Mouse (Mus musculus) liver, embryonic 14.5 days (tissue): ENCODE data around the gene Pkmyt1. TPM values are rescaled to one million over a fixed set of nuclear protein-coding genes. Genes with fewer than 3 reads are reported as not detected.

ENCODE experiments used
- ATAC-seq: fragments of 200-750 bp; cut with Nextera tagmentation; 2 replicates; pipeline ENCODE4 v1.8.0; 2017; ENCODE audit warnings: moderate number of reproducible peaks, mild to moderate bottlenecking, moderate library complexity; ENCODE audit not compliant: insufficient read depth
- DNase-seq, 3 experiments: peaks; one replicate each; pipeline ENCODE4 v3.0.0-alpha.2; 2012 to 2013; ENCODE audit warnings: low read depth in 3 of 3, low spot score in 3 of 3
- H3K27ac ChIP-seq: fragments of 300-500 bp; sonication (generic); 2 replicates; pipeline ENCODE4 v1.5.1; 2014; ENCODE audit warnings: moderate library complexity, mild to moderate bottlenecking, control low read depth, inconsistent platforms
- H3K27me3 ChIP-seq: fragments of 300-500 bp; sonication (generic); 2 replicates; pipeline ENCODE4 v1.6.1; 2014; ENCODE audit warnings: mild to moderate bottlenecking, low read length, moderate library complexity; ENCODE audit not compliant: control insufficient read depth, insufficient read depth
- H3K36me3 ChIP-seq: fragments of 300-500 bp; sonication (generic); replicated peaks from 2 replicates; pipeline ENCODE4 v1.6.1; 2014; ENCODE audit warnings: low read depth; ENCODE audit not compliant: control insufficient read depth, insufficient read depth
- H3K4me1 ChIP-seq, 2 experiments: fragments of 200-500 bp in 1 of 2; fragments of 300-500 bp in 1 of 2; sonication (generic) in 1 of 2; replicated peaks; 2 replicates each; pipeline ENCODE4 v1.6.1; 2012 to 2014; ENCODE audit warnings: antibody characterized with exemption in 1 of 2, inconsistent platforms in 1 of 2, low read length in 1 of 2; ENCODE audit not compliant: control insufficient read depth in 2 of 2, insufficient read depth in 2 of 2
- H3K4me2 ChIP-seq: fragments of 300-500 bp; sonication (generic); 2 replicates; pipeline ENCODE4 v1.6.1; 2014; ENCODE audit warnings: low read depth, mild to moderate bottlenecking, control low read depth, moderate library complexity
- H3K4me3 ChIP-seq, 2 experiments: fragments of 200-500 bp in 1 of 2; fragments of 300-500 bp in 1 of 2; sonication (generic) in 1 of 2; 2 replicates each; pipeline ENCODE4 v1.5.1; 2012 to 2014; ENCODE audit warnings: low read depth in 2 of 2, low read length in 2 of 2, mild to moderate bottlenecking in 2 of 2, control low read depth in 1 of 2, inconsistent platforms in 1 of 2, moderate library complexity in 1 of 2; ENCODE audit not compliant: insufficient read depth in 1 of 2
- H3K9ac ChIP-seq: fragments of 300-500 bp; sonication (generic); replicated peaks from 2 replicates; pipeline ENCODE4 v1.6.1; 2014; ENCODE audit warnings: mild to moderate bottlenecking, control low read depth, moderate library complexity
- H3K9me3 ChIP-seq: fragments of 300-500 bp; sonication (generic); 2 replicates; pipeline ENCODE4 v1.6.1; 2016; ENCODE audit warnings: low read length, mixed read lengths; ENCODE audit not compliant: control insufficient read depth
- CTCF ChIP-seq: IDR thresholded peaks from 2 replicates; pipeline ENCODE4 v1.5.1; 2016; ENCODE audit warnings: antibody characterized with exemption, low read depth, control low read depth
- EP300 ChIP-seq: IDR thresholded peaks from 2 replicates; pipeline ENCODE4 v1.6.1; 2016; ENCODE audit warnings: antibody characterized with exemption, low read depth
- WGBS: fragments of 180-500 bp; shearing (Covaris S2); extraction: QIAGEN DNeasy Blood & Tissue Kit; methylation state at CpG from one replicate; pipeline ENCODE4 v1.1.7; 2014; ENCODE audit not compliant: insufficient replicate concordance; 5-methylcytosine and 5-hydroxymethylcytosine counted together
- polyA plus RNA-seq, 2 experiments: library from polyadenylated mRNA; depleted of rRNA in 1 of 2; stranded (reverse) in 1 of 2; unstranded in 1 of 2; fragments of >200 nt; fragmentation: Nextera tagmentation in 1 of 2; extraction: Ambion mirVana in 1 of 2; gene quantifications; 2 replicates each; pipeline versions ENCODE4 v1.2.1 to v1.2.3; 2012 to 2014

Pkmyt1 gene
- polyA plus RNA-seq, 2 experiments: 21.2 to 29.6 TPM

DNA sequence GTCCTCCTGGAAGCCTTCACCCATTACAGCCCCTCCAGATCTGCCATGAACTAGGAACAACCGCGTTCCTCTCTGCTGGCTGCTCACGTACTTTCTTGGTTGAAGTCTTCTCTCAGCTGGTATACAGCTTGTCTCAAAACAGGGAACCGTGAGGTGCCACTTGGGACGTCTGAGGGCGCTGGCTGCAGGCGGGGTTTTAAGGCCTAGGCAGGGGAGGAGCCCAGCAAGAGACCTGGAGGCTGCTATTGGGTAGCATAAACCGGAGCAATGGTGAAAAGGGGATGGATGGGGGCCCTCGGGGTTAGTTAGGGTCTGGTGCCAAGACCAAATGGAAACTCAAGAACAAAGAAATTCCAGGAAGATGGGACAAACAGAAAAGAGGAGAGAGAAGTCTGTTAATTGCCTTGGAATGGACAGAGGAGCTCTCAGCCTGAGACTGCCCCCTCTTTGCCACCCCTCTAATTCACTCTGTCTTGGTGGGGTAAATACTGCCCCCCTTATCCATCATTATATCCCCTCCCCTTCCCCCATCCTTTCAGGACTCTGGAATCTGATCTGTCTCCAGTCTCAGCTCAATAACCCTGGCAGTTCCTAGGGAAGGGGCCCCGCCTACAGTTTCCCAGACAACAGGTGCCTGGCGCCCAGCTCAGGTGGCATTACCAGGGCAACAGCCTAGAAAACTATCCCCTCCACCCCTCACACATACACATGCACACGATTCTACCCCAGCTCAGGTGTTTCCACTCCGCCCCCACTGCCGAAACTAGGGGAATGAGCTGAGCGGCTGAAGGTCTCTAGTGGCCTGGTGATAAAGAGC, 42.1 kb upstream of the Pkmyt1 start, which contains the start of gene Cldn9:
Gene Cldn9 (minus strand): TSS at position 171 of the 817 bp plus-strand sequence.
- DNase-seq: no peak
- H3K27me3 ChIP-seq: peaks cover 49% of the 10 kb centered on the region

DNA sequence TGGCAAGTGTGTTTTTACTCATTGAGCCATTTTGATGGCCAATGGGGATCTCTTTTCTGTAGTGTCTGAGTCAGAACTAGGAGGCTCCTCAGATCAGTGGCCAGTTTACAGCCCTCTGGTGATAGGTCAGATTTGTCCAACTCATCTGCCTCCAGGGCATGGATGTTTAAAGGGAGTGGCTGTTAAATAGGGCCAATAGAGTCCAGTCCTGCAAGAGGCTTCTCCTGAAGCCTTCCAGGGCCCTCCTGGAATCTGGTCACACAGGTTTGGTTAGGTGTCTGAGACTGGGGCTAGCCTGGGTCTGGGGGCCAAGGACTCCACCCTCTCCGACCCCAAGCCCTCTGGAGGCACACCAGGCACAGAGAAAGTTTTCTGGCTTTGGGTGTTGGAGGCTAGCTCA, 31.6 kb upstream of the Pkmyt1 start:
- Histone ChIP-seq H3K9ac (no peak overlapping the region), H3K4me2 (no peak overlapping the region), H3K36me3 (no peaks in the 10 kb centered on the region), H3K9me3 (no peaks in the 10 kb centered on the region), H3K27me3 (peaks cover 22% of the 10 kb centered on the region), H3K4me1 (no peaks in the 10 kb centered on the region), H3K4me3 (no peak overlapping the region), H3K27ac (no peak overlapping the region)
- no peak for ATAC-seq
- DNase-seq: no peak
- 25% methylated on average over 1 of the region's 1 CpGs for WGBS
- TF ChIP-seq EP300: no peak
- no peak for TF ChIP-seq CTCF

More for the DNA sequence above, 42.1 kb upstream of the Pkmyt1 start, which contains the start of gene Cldn9:
- H3K4me1 ChIP-seq: 0 out of 4 replicates have a peak, but pooled peaks cover 0 to 2% of the 10 kb centered on the region in 2 experiments
- H3K4me3 ChIP-seq: no peak within 1 kb of the TSS
- WGBS: 26% methylated on average over 15 of the region's 15 CpGs
- TF ChIP-seq CTCF: no peak
- no peak for TF ChIP-seq EP300
- H3K27ac ChIP-seq: no peak within 1 kb of the TSS
- H3K9me3 ChIP-seq: no peaks in the 10 kb centered on the region
- H3K4me2 ChIP-seq: no peak within 1 kb of the TSS
- no peak within 1 kb of the TSS for H3K9ac ChIP-seq
- no peak for ATAC-seq
- H3K36me3 ChIP-seq: no peaks in the 10 kb centered on the region

DNA sequence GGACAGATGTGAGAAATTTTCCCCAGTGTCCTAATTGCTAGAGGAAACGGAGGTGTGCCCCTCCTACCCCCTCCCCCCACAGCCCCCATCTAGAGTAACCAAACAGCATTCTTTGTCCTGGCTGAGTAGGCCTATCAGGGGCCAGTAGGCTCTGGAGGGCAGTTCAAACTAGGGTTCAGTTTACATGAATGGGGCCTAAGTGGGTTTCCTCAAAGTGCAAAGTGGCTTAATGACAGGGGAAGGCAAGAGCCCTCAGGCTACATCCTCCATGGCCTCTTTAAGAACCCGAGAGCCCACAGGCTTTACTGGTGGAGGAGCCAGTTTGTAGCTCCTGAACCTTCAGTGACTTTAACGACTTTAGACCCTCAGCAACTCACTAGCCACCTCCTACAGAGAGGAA, 30.3 kb upstream of the Pkmyt1 start:
- 37% methylated on average over 3 of the region's 3 CpGs for WGBS
- no peak overlapping the region for H3K9ac ChIP-seq
- no peaks in the 10 kb centered on the region for H3K36me3 ChIP-seq
- ATAC-seq: no peak
- H3K27ac ChIP-seq: no peak overlapping the region
- H3K9me3 ChIP-seq: no peaks in the 10 kb centered on the region
- H3K4me2 ChIP-seq: no peak overlapping the region
- TF ChIP-seq CTCF (no peak), EP300 (no peak)
- no peak for DNase-seq
- no peak overlapping the region for H3K4me3 ChIP-seq
- peaks cover 35% of the 10 kb centered on the region for H3K27me3 ChIP-seq
- no peaks in the 10 kb centered on the region for H3K4me1 ChIP-seq

DNA sequence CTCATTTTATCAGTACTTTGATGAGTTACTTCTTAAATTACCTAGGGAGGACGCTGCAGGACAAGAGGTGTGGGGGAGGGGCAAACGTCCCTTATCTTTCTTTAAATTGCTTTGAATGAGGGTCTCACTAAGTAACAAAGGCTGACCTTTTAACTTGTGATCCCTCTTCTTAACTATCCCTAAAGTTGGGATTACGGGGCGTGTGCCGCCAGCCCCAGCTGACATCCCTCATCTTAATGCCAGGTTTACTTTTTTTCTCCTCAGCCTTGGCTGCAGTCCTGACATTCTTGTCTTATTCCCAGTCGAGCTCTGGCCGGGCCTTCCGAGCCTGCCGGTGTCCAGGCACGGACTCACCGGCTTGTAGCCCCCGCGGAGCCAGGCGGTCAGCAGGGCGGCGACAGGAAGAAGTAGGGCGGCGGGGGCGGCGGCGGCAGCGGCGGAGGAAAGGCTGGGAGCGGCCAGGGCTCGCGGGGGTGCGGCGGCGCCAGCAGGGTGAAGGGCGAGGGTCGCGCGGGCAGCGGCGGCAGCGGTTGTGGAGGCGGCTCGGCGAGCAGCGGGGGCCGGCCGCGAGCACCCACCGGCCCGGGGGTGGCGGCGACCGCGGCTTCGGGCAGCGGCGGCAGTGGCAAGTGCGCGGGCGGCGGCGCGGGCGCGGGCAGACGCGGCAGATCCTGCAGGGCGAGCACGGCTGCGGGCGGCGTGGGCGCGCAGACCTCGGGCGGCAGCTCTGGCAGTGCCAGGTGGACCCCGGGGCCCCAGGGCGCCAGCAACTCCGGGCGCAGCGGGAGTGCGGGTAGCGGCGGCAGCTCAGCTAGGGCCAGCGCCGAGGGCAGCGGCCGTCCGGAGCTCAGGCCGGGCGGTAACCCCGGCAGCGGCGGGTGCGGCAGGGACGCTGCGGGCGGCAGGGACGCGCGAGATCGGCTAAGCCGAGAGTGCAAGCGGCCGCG, 26.7 kb upstream of the Pkmyt1 start:
- no peak for DNase-seq
- TF ChIP-seq EP300 (no peak), CTCF (no peak)
- H3K27me3 ChIP-seq: peaks cover 40% of the 10 kb centered on the region
- under 1% methylated on average over 100 of the region's 101 CpGs for WGBS
- H3K9me3 ChIP-seq: no peaks in the 10 kb centered on the region
- ATAC-seq: peak; percentile 57
- H3K27ac ChIP-seq: no peak overlapping the region
- H3K4me3 ChIP-seq: peak overlapping the region; percentile 41 to 60
- no peak overlapping the region for H3K9ac ChIP-seq
- no peaks in the 10 kb centered on the region for H3K4me1 ChIP-seq
- no peaks in the 10 kb centered on the region for H3K36me3 ChIP-seq
- peak overlapping the region; percentile 79 for H3K4me2 ChIP-seq
